In genomic region chr2:181320103-181320499, GRCm38 (mm10) we compare ENCODE assay signal across 8 mouse cellular contexts. TPM values are rescaled to one million over a fixed set of nuclear protein-coding genes. Genes with fewer than 3 reads are reported as not detected.
DNase-seq lines count a peak whose midpoint lies in the region; ATAC-seq and TF ChIP-seq lines count a peak whose summit lies in the region.

No protein-coding gene starts in this region.

- peaks cover 31% of the 10 kb centered on the region for H3K36me3 ChIP-seq in embryonic facial prominence, embryonic 12.5 days
- peaks cover 28% of the 10 kb centered on the region; the same call in 1 of the 2 replicates for H3K36me3 ChIP-seq in intestine, postnatal 0 days (ENCODE audit: control insufficient read depth, insufficient read depth)
- peaks cover 32% of the 10 kb centered on the region for H3K36me3 ChIP-seq in neural tube, embryonic 13.5 days

- 14% methylated on average over 7 of the region's 7 CpGs for WGBS in embryonic facial prominence, embryonic 12.5 days
- 10% methylated on average over 7 of the region's 7 CpGs for WGBS in intestine, postnatal 0 days
- 15% methylated on average over 7 of the region's 7 CpGs for WGBS in neural tube, embryonic 13.5 days

- H3K9me3 ChIP-seq in embryonic facial prominence, embryonic 12.5 days, result no peaks in the 10 kb centered on the region
- no peaks in the 10 kb centered on the region for H3K9me3 ChIP-seq in intestine, postnatal 0 days (ENCODE audit: control insufficient read depth)
- H3K9me3 ChIP-seq in neural tube, embryonic 13.5 days, result no peaks in the 10 kb centered on the region

- H3K4me2 ChIP-seq in embryonic facial prominence, embryonic 12.5 days (replicated peaks), result peak overlapping the region; percentile 76
- H3K4me2 ChIP-seq in intestine, postnatal 0 days (replicated peaks; ENCODE audit: low read depth), result peak overlapping the region; percentile 71
- H3K4me2 ChIP-seq in neural tube, embryonic 13.5 days, result peak overlapping the region; percentile 75

- H3K4me1 ChIP-seq in embryonic facial prominence, embryonic 12.5 days, result peaks cover 8% of the 10 kb centered on the region
- 0 out of 2 replicates have a peak, but pooled peaks cover 3% of the 10 kb centered on the region for H3K4me1 ChIP-seq in intestine, postnatal 0 days (replicated peaks; ENCODE audit: control insufficient read depth, insufficient read depth, low read length)
- H3K4me1 ChIP-seq in neural tube, embryonic 13.5 days (replicated peaks), result peaks cover 17% of the 10 kb centered on the region

- ATAC-seq in embryonic facial prominence, embryonic 12.5 days (ENCODE audit: insufficient number of reproducible peaks, insufficient read depth, low FRiP score, low TSS enrichment), result no peak
- 0 out of 2 replicates have a peak, but pooled peaks have one; percentile 6 for ATAC-seq in intestine, postnatal 0 days
- ATAC-seq in neural tube, embryonic 13.5 days (ENCODE audit: low read depth), result 0 out of 2 replicates have a peak, but pooled peaks have one; percentile 8
- ATAC-seq in activated CD4-positive, CD25-positive, alpha-beta regulatory T cell, adult 4 months, result no peak

- DNase-seq in layer of hippocampus, adult 2 months (ENCODE audit: low spot score in 2 of 2), result no peak
- DNase-seq in layer of hippocampus, adult 9-10 months (ENCODE audit: low spot score), result no peak
- no peak for DNase-seq in Muller cell, postnatal 12 days (ENCODE audit: inconsistent ontology term)
- DNase-seq in embryo, embryonic 10 days (ENCODE audit: low spot score), result no peak

- TF ChIP-seq CTCF in layer of hippocampus, adult 2 months (conservative IDR thresholded peaks at IDR 0.05), result no peak
- TF ChIP-seq CTCF in intestine, postnatal 0 days (IDR thresholded peaks at IDR 0.05; ENCODE audit: low read depth), result 0 out of 2 replicates have a peak, but pooled peaks have one; percentile 8

- H3K9ac ChIP-seq in embryonic facial prominence, embryonic 12.5 days, result peak overlapping the region; percentile 56
- H3K9ac ChIP-seq in intestine, postnatal 0 days (ENCODE audit: low read depth, low read length), result no peak overlapping the region
- H3K9ac ChIP-seq in neural tube, embryonic 13.5 days, result peak overlapping the region; percentile 67

- peak overlapping the region; percentile 58 for H3K4me3 ChIP-seq in layer of hippocampus, adult 2 months
- peak overlapping the region; percentile 67 for H3K4me3 ChIP-seq in embryonic facial prominence, embryonic 12.5 days
- peak overlapping the region; percentile 47 for H3K4me3 ChIP-seq in intestine, postnatal 0 days (ENCODE audit: low read depth, low read length)
- H3K4me3 ChIP-seq in neural tube, embryonic 13.5 days, result peak overlapping the region; percentile 66

- peaks cover 4% of the 10 kb centered on the region for H3K27me3 ChIP-seq in embryonic facial prominence, embryonic 12.5 days
- peaks cover 1% of the 10 kb centered on the region for H3K27me3 ChIP-seq in intestine, postnatal 0 days (replicated peaks; ENCODE audit: control insufficient read depth, insufficient read depth, low read length)
- 0 out of 2 replicates have a peak, but pooled peaks cover 11% of the 10 kb centered on the region for H3K27me3 ChIP-seq in neural tube, embryonic 13.5 days

- H3K27ac ChIP-seq in layer of hippocampus, adult 2 months, result peak overlapping the region; percentile 88
- 0 out of 2 replicates have a peak overlapping the region, but pooled peaks have one; percentile 65 for H3K27ac ChIP-seq in embryonic facial prominence, embryonic 12.5 days
- H3K27ac ChIP-seq in intestine, postnatal 0 days (ENCODE audit: low read depth, low read length), result no peak overlapping the region
- 0 out of 2 replicates have a peak overlapping the region, but pooled peaks have one; percentile 75 for H3K27ac ChIP-seq in neural tube, embryonic 13.5 days (replicated peaks)

RNA-seq across cellular contexts. Expression of gene Rtel1, which starts 0.6 kb away (rescaled TPM):
- total RNA-seq in layer of hippocampus, adult 2 months (2021), result 10 to 100 TPM; 37.1 to 40.7 TPM
- polyA plus RNA-seq in embryonic facial prominence, embryonic 12.5 days (2016; fragmentation: Nextera tagmentation; extraction: Ambion mirVana), result 54.0 and 62.4 TPM in 2 replicates
- 10.0 and 10.5 TPM in 2 replicates for polyA plus RNA-seq in intestine, postnatal 0 days (2015; fragmentation: Nextera tagmentation; extraction: Ambion mirVana)
- 28.8 and 30.1 TPM in 2 replicates for polyA plus RNA-seq in neural tube, embryonic 13.5 days (2015; fragmentation: Nextera tagmentation; extraction: Ambion mirVana)
- polyA plus RNA-seq in activated CD4-positive, CD25-positive, alpha-beta regulatory T cell, adult 4 months (2017; shearing (Covaris generic)), result 10 to 100 TPM; 22.9 to 25.4 TPM

RNA-seq across cellular contexts. Expression of gene Stmn3, which starts 5.8 kb away (rescaled TPM):
- 100 to 1,000 TPM; 527 to 593 TPM for total RNA-seq in layer of hippocampus, adult 2 months (2021)
- 57.3 and 91.3 TPM in 2 replicates for polyA plus RNA-seq in embryonic facial prominence, embryonic 12.5 days (2016; fragmentation: Nextera tagmentation; extraction: Ambion mirVana)
- polyA plus RNA-seq in intestine, postnatal 0 days (2015; fragmentation: Nextera tagmentation; extraction: Ambion mirVana), result 28.9 and 32.3 TPM in 2 replicates
- 1,090 and 1,260 TPM in 2 replicates for polyA plus RNA-seq in neural tube, embryonic 13.5 days (2015; fragmentation: Nextera tagmentation; extraction: Ambion mirVana)
- under 1 TPM in 1 of 2 experiments, not detected in 1; 0.40 TPM for polyA plus RNA-seq in activated CD4-positive, CD25-positive, alpha-beta regulatory T cell, adult 4 months (2017; shearing (Covaris generic))

RNA-seq across cellular contexts. Expression of gene Gmeb2, which starts 32.3 kb away (rescaled TPM):
- 10 to 100 TPM; 18.8 to 23.5 TPM for total RNA-seq in layer of hippocampus, adult 2 months (2021)
- polyA plus RNA-seq in embryonic facial prominence, embryonic 12.5 days (2016; fragmentation: Nextera tagmentation; extraction: Ambion mirVana), result 19.7 and 20.3 TPM in 2 replicates
- 5.4 and 5.8 TPM in 2 replicates for polyA plus RNA-seq in intestine, postnatal 0 days (2015; fragmentation: Nextera tagmentation; extraction: Ambion mirVana)
- polyA plus RNA-seq in neural tube, embryonic 13.5 days (2015; fragmentation: Nextera tagmentation; extraction: Ambion mirVana), result 15.1 and 15.4 TPM in 2 replicates
- polyA plus RNA-seq in activated CD4-positive, CD25-positive, alpha-beta regulatory T cell, adult 4 months (2017; shearing (Covaris generic)), result 10 to 100 TPM in 1 of 2 experiments, 1 to 10 TPM in 1; 8.5 to 11.4 TPM

RNA-seq across cellular contexts. Expression of gene Zgpat, which starts 44.6 kb away (rescaled TPM):
- 10 to 100 TPM; 78.3 to 80.7 TPM for total RNA-seq in layer of hippocampus, adult 2 months (2021)
- polyA plus RNA-seq in embryonic facial prominence, embryonic 12.5 days (2016; fragmentation: Nextera tagmentation; extraction: Ambion mirVana), result 61.6 and 69.7 TPM in 2 replicates
- polyA plus RNA-seq in intestine, postnatal 0 days (2015; fragmentation: Nextera tagmentation; extraction: Ambion mirVana), result 23.8 and 25.7 TPM in 2 replicates
- polyA plus RNA-seq in neural tube, embryonic 13.5 days (2015; fragmentation: Nextera tagmentation; extraction: Ambion mirVana), result 61.4 and 67.4 TPM in 2 replicates
- 10 to 100 TPM; 22.2 to 22.8 TPM for polyA plus RNA-seq in activated CD4-positive, CD25-positive, alpha-beta regulatory T cell, adult 4 months (2017; shearing (Covaris generic))

RNA-seq across cellular contexts. Expression of gene Arfrp1, which starts 45.1 kb away (rescaled TPM):
- 10 to 100 TPM; 43.2 to 50.1 TPM for total RNA-seq in layer of hippocampus, adult 2 months (2021)
- polyA plus RNA-seq in embryonic facial prominence, embryonic 12.5 days (2016; fragmentation: Nextera tagmentation; extraction: Ambion mirVana), result 73.3 and 77.5 TPM in 2 replicates
- polyA plus RNA-seq in intestine, postnatal 0 days (2015; fragmentation: Nextera tagmentation; extraction: Ambion mirVana), result 32.1 TPM in 2 replicates
- polyA plus RNA-seq in neural tube, embryonic 13.5 days (2015; fragmentation: Nextera tagmentation; extraction: Ambion mirVana), result 82.6 and 85.9 TPM in 2 replicates
- 10 to 100 TPM; 52.2 to 60.8 TPM for polyA plus RNA-seq in activated CD4-positive, CD25-positive, alpha-beta regulatory T cell, adult 4 months (2017; shearing (Covaris generic))

Comparison
In these comparisons a context has a peak if more than half of its experiments do, and no peak if none do; other contexts are left out.
1. ATAC-seq: peak in intestine, postnatal 0 days (single experiment) and neural tube, embryonic 13.5 days (single experiment); none in embryonic facial prominence, embryonic 12.5 days (single experiment) and activated CD4-positive, CD25-positive, alpha-beta regulatory T cell, adult 4 months (single experiment).
2. RNA of gene Stmn3, which starts 5.8 kb away (polyA plus RNA-seq): 1,090 to 1,260 TPM in neural tube, embryonic 13.5 days, 57.3 to 91.3 TPM in embryonic facial prominence, embryonic 12.5 days and 28.9 to 32.3 TPM in intestine, postnatal 0 days; 0.40 TPM in activated CD4-positive, CD25-positive, alpha-beta regulatory T cell, adult 4 months; every median in the first group is over 10 times any median in the second.
3. Peak in every context shown above with its lines, with median percentiles within 50 percentile points of each other: H3K4me3 ChIP-seq and H3K4me2 ChIP-seq.